Mouse (Mus musculus): ENCODE data around the gene Kdm5b.
A peak's percentile ranks its signal among the peaks of the same experiment; 100 is the strongest.
"Not testable (repeated sequence)": the region's sequence is repeated elsewhere in the genome, so short reads cannot be mapped to it uniquely, and the experiment has no call there.

The Kdm5b gene

GRCm38 (mm10) chr1:134559976-134560375 is at the start of gene Kdm5b:
Gene Kdm5b (plus strand): TSS chr1:134560171.
- peak; percentile 91 for DNase-seq (ENCODE audit: extremely low spot score)

GRCm38 (mm10) chr1:134512183-134512582 is 47.8 kb upstream of the Kdm5b start:
- DNase-seq (ENCODE audit: extremely low spot score) = no peak

DNA sequence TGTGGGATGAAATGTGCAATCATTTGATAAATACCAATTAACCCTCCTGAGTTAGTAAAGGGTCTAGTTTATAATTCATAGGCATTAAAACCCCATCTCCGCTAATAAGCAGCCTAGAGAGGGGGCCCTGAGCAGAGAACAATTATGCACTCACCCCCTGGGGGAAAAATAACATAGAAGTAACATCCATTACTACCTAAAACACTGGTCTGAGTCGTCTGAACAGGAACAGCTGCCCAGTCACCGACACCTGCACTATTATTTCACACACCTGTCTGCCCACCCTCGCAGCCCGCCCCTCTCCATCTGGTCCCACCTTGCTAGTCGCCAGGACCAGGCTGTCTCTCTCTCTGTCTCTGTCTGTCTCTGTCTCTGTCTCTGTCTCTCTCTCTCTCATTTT is 47.4 kb upstream of the Kdm5b start:
- DNase-seq (ENCODE audit: extremely low spot score) = no peak

GRCm38 (mm10) chr1:134513312-134513860 is 46.6 kb upstream of the Kdm5b start:
- DNase-seq (ENCODE audit: extremely low spot score) = peak; percentile 52

DNA sequence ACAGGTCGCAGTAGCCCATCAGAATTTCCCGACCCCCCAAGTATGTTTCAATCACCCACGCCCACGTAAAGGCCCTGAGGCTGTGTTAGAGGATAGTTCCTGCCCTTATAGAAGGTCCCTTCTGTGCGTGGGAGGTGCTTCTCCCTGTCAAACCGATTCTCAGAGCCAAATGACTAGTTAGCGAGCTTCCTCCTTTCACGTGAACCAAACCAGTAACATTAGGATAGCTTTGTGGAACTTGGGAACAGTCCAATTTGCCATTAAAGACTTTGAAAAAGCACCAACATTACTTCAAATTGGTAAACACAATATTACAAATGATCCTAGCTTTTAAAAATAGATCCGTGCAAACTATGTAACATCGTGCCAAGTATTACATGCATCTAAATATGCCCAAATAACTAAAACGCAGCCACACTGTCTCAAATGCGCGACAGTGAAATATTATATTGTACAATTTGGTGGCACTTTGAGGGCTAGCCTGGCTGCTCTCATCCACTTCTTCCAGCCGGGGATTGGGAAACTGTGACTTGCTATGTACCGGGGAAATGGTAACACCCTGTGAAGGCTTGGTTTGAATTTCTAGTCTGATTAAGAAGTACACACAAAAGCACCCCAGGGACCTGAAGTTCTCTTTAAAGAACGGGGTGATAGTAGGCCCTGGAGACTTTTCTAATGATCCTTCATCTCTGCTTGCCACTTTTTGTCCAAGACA is 45.9 kb upstream of the Kdm5b start:
- no peak for DNase-seq (ENCODE audit: extremely low spot score)

- DNase-seq (ENCODE audit: extremely low spot score) = no peak
Observed at GRCm38 (mm10) chr1:134515891-134516290, 44.1 kb upstream of the Kdm5b start.

DNA sequence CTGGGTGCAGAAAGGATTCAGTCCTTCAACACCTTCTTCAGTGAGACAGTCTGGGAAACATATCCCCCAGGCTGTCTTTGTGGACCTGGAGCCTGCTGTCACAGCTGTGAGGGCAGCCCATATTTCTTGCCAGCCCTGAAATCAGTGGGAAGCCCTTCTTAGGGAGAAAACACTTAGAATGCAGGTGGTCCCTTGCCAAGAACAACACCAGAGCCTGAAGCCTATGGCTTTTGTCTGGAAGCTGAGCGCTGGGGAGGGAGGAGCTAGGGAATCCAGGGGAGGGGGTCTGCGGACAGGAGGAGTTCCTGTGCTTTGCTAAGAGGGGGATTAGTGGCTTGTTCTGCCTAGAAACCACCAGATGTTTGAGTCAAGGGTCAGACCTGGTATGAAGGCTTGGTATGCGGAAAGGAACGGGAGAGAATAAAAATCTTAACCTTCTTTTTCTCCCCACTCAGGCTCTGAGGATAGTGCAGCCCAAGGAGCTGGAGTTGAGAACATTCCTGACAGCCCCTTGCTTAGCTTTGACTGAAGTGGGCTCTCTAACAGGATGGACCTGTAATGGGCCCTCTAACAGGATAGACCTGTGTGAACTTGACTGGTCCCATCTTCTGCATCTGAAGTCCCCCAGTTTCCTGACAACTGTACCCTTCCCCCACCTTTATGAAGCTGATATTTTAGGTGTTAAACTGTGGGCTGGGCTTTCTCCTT is 43.3 kb upstream of the Kdm5b start:
- DNase-seq (ENCODE audit: extremely low spot score) = peak; percentile 42

DNA sequence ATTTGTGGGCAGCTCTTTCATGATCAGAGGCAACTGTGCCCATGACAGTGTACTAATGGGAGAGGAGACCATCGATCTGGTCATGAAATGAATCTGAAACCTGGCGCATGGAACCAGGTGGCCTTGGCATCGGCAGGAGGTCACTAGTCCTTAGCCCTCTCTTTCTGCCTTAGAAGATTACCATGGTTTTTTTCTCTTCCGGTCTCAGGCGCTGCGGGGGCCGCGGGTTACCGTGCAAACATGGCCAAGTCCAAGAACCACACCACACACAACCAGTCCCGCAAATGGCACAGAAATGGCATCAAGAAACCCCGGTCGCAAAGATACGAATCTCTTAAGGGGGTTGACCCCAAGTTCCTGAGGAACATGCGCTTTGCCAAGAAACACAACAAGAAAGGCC is 42.1 kb upstream of the Kdm5b start:
- DNase-seq (ENCODE audit: extremely low spot score) = not testable (repeated sequence)

- peak; percentile 71 for DNase-seq (ENCODE audit: extremely low spot score)
Observed at GRCm38 (mm10) chr1:134518677-134519076, 41.3 kb upstream of the Kdm5b start.

DNA sequence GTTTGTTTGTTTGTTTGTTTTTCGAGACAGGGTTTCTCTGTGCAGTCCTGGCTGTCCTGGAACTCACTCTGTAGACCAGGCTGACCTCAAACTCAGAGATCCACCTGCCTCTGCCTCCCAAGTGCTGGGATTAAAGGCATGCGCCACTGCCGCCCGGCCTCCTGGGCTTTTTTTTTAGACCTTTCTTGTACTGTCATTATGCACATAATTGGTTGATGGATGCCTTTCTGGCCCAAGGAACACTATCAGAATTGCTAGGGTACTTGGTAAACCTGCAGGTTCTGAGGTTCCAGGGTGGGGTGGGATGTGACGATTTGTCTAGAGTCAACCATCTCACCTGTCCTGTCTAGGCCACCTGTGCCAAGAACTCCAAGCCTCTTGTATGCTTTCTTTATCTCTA is 40.8 kb upstream of the Kdm5b start:
- not testable (repeated sequence) for DNase-seq (ENCODE audit: extremely low spot score)

GRCm38 (mm10) chr1:134520001-134520721 is 39.8 kb upstream of the Kdm5b start:
- no peak for DNase-seq (ENCODE audit: extremely low spot score)

GRCm38 (mm10) chr1:134521163-134521562 is 38.8 kb upstream of the Kdm5b start:
- DNase-seq (ENCODE audit: extremely low spot score) = no peak

DNA sequence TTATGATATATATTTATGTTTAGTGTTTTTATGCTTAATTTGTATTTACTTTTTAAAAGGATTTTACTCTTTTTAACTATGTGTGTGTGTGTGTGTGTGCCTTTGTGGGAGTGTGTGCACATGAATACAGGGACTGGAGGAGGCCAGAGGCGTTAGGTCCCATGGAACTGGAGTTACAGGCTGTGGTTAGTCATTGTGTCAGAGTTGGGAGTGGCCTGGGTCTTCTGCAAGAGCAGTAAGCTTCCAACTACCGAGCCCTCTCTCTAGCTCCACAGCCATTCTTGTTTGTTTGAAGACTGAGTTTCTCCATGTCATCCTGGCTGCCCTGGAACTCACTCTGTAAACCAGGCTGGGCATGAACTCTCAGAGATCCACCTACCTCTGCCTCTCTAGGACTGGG is 37.6 kb upstream of the Kdm5b start:
- DNase-seq (ENCODE audit: extremely low spot score) = no peak

DNA sequence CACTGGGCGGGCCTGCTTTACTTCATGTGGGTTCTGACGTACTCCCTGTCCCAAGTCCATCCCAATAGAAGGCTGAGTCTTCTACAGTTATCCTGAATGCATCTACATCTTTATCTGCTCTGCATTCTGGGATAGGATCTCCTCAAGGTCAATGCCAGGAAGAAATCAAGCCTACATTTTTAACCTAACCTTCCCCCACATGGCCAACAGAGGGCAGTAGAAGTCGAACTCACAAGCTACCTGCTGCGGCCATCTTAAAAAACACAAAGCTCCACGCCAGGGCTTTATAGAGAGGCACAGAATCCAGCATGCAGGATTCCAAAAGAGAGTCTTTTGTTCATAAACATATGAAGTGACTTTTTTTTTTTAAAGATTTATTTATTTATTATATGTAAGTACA is 35.5 kb upstream of the Kdm5b start:
- no peak for DNase-seq (ENCODE audit: extremely low spot score)

DNA sequence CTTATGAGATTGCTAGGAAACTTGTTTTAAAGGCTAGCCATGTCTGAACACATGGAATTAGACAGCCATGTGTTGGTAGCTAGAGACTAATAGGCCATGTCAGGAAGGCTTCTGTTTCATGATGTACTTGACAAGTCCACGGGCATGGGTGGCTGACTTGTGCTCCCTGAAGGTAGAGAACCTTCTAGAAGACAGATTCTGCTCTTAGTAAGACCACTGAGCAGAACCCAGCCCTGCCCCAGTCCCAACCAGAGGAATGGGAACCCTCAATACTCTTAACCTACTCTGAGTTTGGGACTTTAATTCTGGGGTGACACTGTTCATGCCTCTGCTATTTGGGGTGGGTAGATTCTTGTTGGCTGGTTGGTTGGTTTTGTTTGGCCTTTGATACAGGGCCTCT is 35.0 kb upstream of the Kdm5b start:
- DNase-seq (ENCODE audit: extremely low spot score) = no peak

DNA sequence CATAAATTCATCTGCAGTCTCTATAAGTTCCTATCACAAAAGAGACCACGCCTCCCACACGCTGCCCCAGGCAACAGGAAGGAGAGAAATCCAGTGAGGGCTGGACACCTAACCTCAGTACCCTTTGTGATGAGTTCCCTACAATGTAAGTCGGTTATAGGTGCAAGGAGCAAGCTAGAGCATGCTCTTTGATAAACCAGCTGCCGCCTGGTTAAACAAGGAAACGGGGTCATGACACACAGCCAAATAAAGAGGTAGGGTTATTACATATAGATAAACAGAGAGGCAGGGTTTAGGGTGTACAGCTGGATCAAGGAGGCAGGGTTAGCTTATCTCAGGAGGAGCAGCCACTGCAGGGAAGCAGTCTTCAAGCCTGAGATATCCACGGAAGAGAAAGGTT is 33.2 kb upstream of the Kdm5b start:
- no peak for DNase-seq (ENCODE audit: extremely low spot score)

DNA sequence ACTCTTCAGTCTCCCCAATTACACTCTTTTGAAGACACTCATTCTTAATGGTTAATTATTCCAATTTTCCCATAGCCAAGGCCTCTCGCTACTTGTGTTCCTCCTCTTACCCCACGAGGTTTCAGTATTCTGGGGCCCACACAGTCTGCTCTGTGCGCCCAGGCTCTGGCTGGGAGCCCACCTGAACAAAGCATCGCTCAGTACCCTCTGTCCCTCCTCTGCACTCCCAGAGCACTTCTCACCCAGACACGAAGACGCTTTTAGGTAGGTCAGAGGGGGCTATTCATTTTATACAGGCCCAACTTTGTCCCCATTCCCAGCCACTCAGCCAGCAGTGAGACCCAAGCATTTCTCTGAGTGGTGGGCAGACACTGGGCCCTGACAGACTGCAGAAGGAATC is 29.4 kb upstream of the Kdm5b start:
- DNase-seq (ENCODE audit: extremely low spot score) = no peak

- DNase-seq (ENCODE audit: extremely low spot score) = not testable (repeated sequence)
Observed at GRCm38 (mm10) chr1:134533710-134534109, 26.3 kb upstream of the Kdm5b start.

DNA sequence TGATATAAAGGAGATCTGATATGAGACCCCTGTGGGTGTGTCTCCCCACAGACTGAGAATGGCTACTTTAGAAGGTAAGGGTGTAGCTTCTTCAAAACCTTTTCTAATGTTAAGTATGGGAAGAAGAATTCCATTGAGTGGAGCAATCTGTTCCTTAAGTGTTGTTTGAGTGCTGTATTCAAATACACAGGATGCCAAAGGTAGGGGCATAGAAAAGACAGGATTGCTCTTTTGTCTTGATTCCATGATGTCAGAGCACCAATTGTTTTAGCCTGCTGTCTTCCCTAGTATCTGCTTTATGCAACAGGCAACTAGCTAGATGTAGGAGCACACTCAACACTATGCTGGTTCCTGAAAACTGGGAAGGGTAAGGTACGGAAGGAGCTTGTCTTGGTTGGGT is 24.9 kb upstream of the Kdm5b start:
- DNase-seq (ENCODE audit: extremely low spot score) = no peak

- DNase-seq (ENCODE audit: extremely low spot score) = no peak
Observed at GRCm38 (mm10) chr1:134535513-134535912, 24.5 kb upstream of the Kdm5b start.

DNA sequence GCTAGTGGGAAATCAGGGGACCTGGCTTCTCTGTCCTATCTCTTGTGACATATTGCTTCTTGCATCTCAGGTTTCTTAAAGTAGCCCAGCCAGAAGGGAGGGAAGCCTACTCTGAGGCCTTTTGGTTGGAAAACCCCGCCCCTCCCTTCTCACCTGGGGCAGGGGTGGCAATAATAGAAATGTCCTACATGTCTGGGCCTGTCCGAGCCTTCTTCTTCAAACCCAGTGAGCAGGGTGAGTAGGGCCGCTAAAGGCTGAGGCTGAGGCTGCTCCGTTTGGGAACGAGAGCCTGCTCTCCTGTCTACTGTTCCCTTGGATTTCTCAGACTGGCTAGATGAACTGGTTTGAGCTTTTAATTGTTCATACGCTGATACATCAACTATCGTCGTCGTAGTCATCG is 19.4 kb upstream of the Kdm5b start:
- no peak for DNase-seq (ENCODE audit: extremely low spot score)

DNA sequence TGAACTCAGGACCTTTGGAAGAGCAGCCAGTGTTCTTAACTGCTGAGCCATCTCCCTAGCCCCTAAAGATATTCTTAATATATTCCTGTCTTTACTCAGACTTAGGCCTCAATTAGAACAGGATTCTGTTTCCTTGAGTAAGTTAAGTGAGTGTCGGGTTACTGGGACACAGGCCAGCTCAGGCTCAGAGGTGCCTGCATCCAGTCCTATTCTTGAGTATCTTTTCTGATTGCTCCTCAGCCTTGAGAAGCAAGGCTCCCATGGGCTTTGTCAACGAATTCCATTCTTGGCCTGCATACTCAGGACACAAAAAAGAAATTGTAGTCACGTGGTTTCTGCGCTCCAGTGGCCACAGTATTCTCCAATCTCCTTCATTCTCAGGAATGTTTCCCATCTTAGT is 11.7 kb upstream of the Kdm5b start:
- no peak for DNase-seq (ENCODE audit: extremely low spot score)
